Mouse (Mus musculus) liver, embryonic 11.5 days (tissue): ENCODE measurements around the gene Klkb1. TPM values are rescaled to one million over a fixed set of nuclear protein-coding genes. Genes with fewer than 3 reads are reported as not detected.

Source experiments
- ATAC-seq: fragments of 200-750 bp; cut with Nextera tagmentation; replicated peaks from 2 replicates; pipeline ENCODE4 v1.8.0; 2017; ENCODE audit warnings: moderate number of reproducible peaks, mild to moderate bottlenecking, moderate TSS enrichment, moderate library complexity; ENCODE audit not compliant: low FRiP score
- DNase-seq: peaks from one replicate; pipeline ENCODE4 v3.0.0-alpha.2; 2017; ENCODE audit warnings: low spot score
- H3K27ac ChIP-seq: fragments of 300-500 bp; sonication (generic); 2 replicates; pipeline ENCODE4 v1.5.1; 2014; ENCODE audit warnings: mild to moderate bottlenecking, low read depth, low read length, control low read depth
- H3K27me3 ChIP-seq: fragments of 300-500 bp; sonication (generic); replicated peaks from 2 replicates; pipeline ENCODE4 v1.6.1; 2014; ENCODE audit warnings: low read length, mixed read lengths; ENCODE audit not compliant: control insufficient read depth, insufficient read depth
- H3K36me3 ChIP-seq: fragments of 300-500 bp; sonication (generic); 2 replicates; pipeline ENCODE4 v1.6.1; 2014; ENCODE audit warnings: mild to moderate bottlenecking, low read length, moderate library complexity, mixed read lengths; ENCODE audit not compliant: control insufficient read depth, insufficient read depth
- H3K4me1 ChIP-seq: fragments of 300-500 bp; sonication (generic); replicated peaks from 2 replicates; pipeline ENCODE4 v1.6.1; 2014; ENCODE audit warnings: low read length, mixed read lengths; ENCODE audit not compliant: control insufficient read depth, insufficient read depth
- H3K4me2 ChIP-seq: fragments of 300-500 bp; sonication (generic); 2 replicates; pipeline ENCODE4 v1.6.1; 2014; ENCODE audit warnings: mild to moderate bottlenecking, control low read depth, moderate library complexity
- H3K4me3 ChIP-seq: fragments of 300-500 bp; sonication (generic); 2 replicates; pipeline ENCODE4 v1.5.1; 2014; ENCODE audit warnings: low read depth, low read length, control low read depth
- H3K9ac ChIP-seq: fragments of 300-500 bp; sonication (generic); 2 replicates; pipeline ENCODE4 v1.6.1; 2014; ENCODE audit warnings: low read depth, low read length, control low read depth
- H3K9me3 ChIP-seq: fragments of 300-500 bp; sonication (generic); 2 replicates; pipeline ENCODE4 v1.6.1; 2016; ENCODE audit warnings: low read length, inconsistent platforms, mixed read lengths; ENCODE audit not compliant: control insufficient read depth
- WGBS: fragments of 180-500 bp; shearing (Covaris S2); extraction: QIAGEN DNeasy Blood & Tissue Kit; methylation state at CpG from one replicate; pipeline ENCODE4 v1.1.7; 2014; 5-methylcytosine and 5-hydroxymethylcytosine counted together
- polyA plus RNA-seq: library from polyadenylated mRNA; unstranded; fragments of >200 nt; fragmentation: Nextera tagmentation; extraction: Ambion mirVana; gene quantifications from 2 replicates; pipeline ENCODE4 v1.2.1, GENCODE M21; 2014

The Klkb1 gene
- polyA plus RNA-seq, 1 experiment from 2014 or later = 0.41 TPM

- Histone ChIP-seq H3K4me1 (no peaks in the 10 kb centered on the region), H3K4me2 (no peak overlapping the region), H3K36me3 (no peaks in the 10 kb centered on the region), H3K4me3 (no peak overlapping the region), H3K27me3 (no peaks in the 10 kb centered on the region), H3K9me3 (no peaks in the 10 kb centered on the region), H3K27ac (no peak overlapping the region), H3K9ac (no peak overlapping the region)
- no peak for DNase-seq
- no peak for ATAC-seq
- WGBS = 81% methylated on average over 4 of the region's 4 CpGs
Measured at GRCm38 (mm10) chr8:45324151-45324550, 29.5 kb upstream of the Klkb1 start.

GRCm38 (mm10) chr8:45321365-45321764 is 26.7 kb upstream of the Klkb1 start:
- 74% methylated on average over 2 of the region's 2 CpGs for whole genome bisulfite sequencing
- no peak overlapping the region for H3K4me3 ChIP-seq
- no peak overlapping the region for H3K4me2 ChIP-seq
- ATAC-seq (no peak), DNase-seq (no peak)
- no peaks in the 10 kb centered on the region for H3K4me1 ChIP-seq
- H3K9ac ChIP-seq = no peak overlapping the region
- no peaks in the 10 kb centered on the region for H3K36me3 ChIP-seq
- no peaks in the 10 kb centered on the region for H3K27me3 ChIP-seq
- no peak overlapping the region for H3K27ac ChIP-seq
- H3K9me3 ChIP-seq = no peaks in the 10 kb centered on the region

- Histone ChIP-seq H3K27me3 (no peaks in the 10 kb centered on the region), H3K4me3 (no peak overlapping the region), H3K9me3 (no peaks in the 10 kb centered on the region), H3K27ac (no peak overlapping the region), H3K4me1 (no peaks in the 10 kb centered on the region), H3K36me3 (no peaks in the 10 kb centered on the region), H3K9ac (no peak overlapping the region), H3K4me2 (no peak overlapping the region)
- 43% methylated on average over 1 of the region's 1 CpGs for WGBS
- no peak for ATAC-seq
- DNase-seq = no peak
Measured at GRCm38 (mm10) chr8:45320930-45321329, 26.3 kb upstream of the Klkb1 start.

- DNase-seq (no peak), ATAC-seq (no peak)
- H3K4me3 ChIP-seq = no peak overlapping the region
- H3K36me3 ChIP-seq = no peaks in the 10 kb centered on the region
- H3K27ac ChIP-seq = no peak overlapping the region
- no peaks in the 10 kb centered on the region for H3K9me3 ChIP-seq
- 79% methylated on average over 4 of the region's 4 CpGs for WGBS
- H3K4me1 ChIP-seq = no peaks in the 10 kb centered on the region
- H3K27me3 ChIP-seq = no peaks in the 10 kb centered on the region
- no peak overlapping the region for H3K9ac ChIP-seq
- H3K4me2 ChIP-seq = no peak overlapping the region
Measured at GRCm38 (mm10) chr8:45310967-45311366, 16.3 kb upstream of the Klkb1 start.

GRCm38 (mm10) chr8:45308366-45308765 is 13.7 kb upstream of the Klkb1 start, which contains the start of gene Gm45753:
TSS of gene Gm45753 (minus strand) at chr8:45308466.
- H3K27me3 ChIP-seq = no peaks in the 10 kb centered on the region
- H3K4me2 ChIP-seq = no peak within 1 kb of the TSS
- no peaks in the 10 kb centered on the region for H3K36me3 ChIP-seq
- no peaks in the 10 kb centered on the region for H3K9me3 ChIP-seq
- ATAC-seq (no peak), DNase-seq (no peak)
- H3K27ac ChIP-seq = no peak within 1 kb of the TSS
- no peaks in the 10 kb centered on the region for H3K4me1 ChIP-seq
- H3K9ac ChIP-seq = no peak within 1 kb of the TSS
- no peak within 1 kb of the TSS for H3K4me3 ChIP-seq
- WGBS = 89% methylated on average over 13 of the region's 13 CpGs

GRCm38 (mm10) chr8:45305479-45305878 is 10.8 kb upstream of the Klkb1 start:
- Histone ChIP-seq H3K9ac (no peak overlapping the region), H3K27me3 (no peaks in the 10 kb centered on the region), H3K9me3 (no peaks in the 10 kb centered on the region), H3K27ac (no peak overlapping the region), H3K4me3 (no peak overlapping the region), H3K36me3 (no peaks in the 10 kb centered on the region), H3K4me2 (no peak overlapping the region), H3K4me1 (no peaks in the 10 kb centered on the region)
- no peak for DNase-seq
- no peak for ATAC-seq
- 78% methylated on average over 1 of the region's 1 CpGs for WGBS

- 84% methylated on average over 3 of the region's 3 CpGs for WGBS
- DNase-seq (no peak), ATAC-seq (no peak)
- no peak overlapping the region for H3K4me2 ChIP-seq
- no peaks in the 10 kb centered on the region for H3K9me3 ChIP-seq
- no peak overlapping the region for H3K4me3 ChIP-seq
- H3K36me3 ChIP-seq = no peaks in the 10 kb centered on the region
- no peaks in the 10 kb centered on the region for H3K4me1 ChIP-seq
- no peak overlapping the region for H3K27ac ChIP-seq
- H3K27me3 ChIP-seq = no peaks in the 10 kb centered on the region
- H3K9ac ChIP-seq = no peak overlapping the region
Measured at GRCm38 (mm10) chr8:45304354-45304753, 9.7 kb upstream of the Klkb1 start.

GRCm38 (mm10) chr8:45302390-45302789 is 7.7 kb upstream of the Klkb1 start:
- no peak overlapping the region for H3K9ac ChIP-seq
- DNase-seq = no peak
- ATAC-seq = no peak
- no peaks in the 10 kb centered on the region for H3K36me3 ChIP-seq
- H3K4me1 ChIP-seq = no peaks in the 10 kb centered on the region
- H3K4me3 ChIP-seq = no peak overlapping the region
- no peaks in the 10 kb centered on the region for H3K27me3 ChIP-seq
- H3K27ac ChIP-seq = no peak overlapping the region
- no peaks in the 10 kb centered on the region for H3K9me3 ChIP-seq
- 90% methylated on average over 8 of the region's 8 CpGs for WGBS
- H3K4me2 ChIP-seq = no peak overlapping the region

GRCm38 (mm10) chr8:45295276-45295675 is 617 bp upstream of the Klkb1 start:
- no peak for DNase-seq
- WGBS = 86% methylated on average over 6 of the region's 6 CpGs
- Histone ChIP-seq H3K4me1 (no peaks in the 10 kb centered on the region), H3K9ac (no peak overlapping the region), H3K4me3 (no peak overlapping the region), H3K27ac (no peak overlapping the region), H3K36me3 (no peaks in the 10 kb centered on the region), H3K4me2 (no peak overlapping the region), H3K27me3 (no peaks in the 10 kb centered on the region), H3K9me3 (no peaks in the 10 kb centered on the region)
- no peak for ATAC-seq
